Mouse (Mus musculus) kidney, adult 2 months (tissue): ENCODE measurements around the gene 6030468B19Rik.

Source experiments
- CTCF ChIP-seq: fragments of 200-500 bp; conservative IDR thresholded peaks from 2 replicates; pipeline ENCODE4 v1.5.1; 2011; ENCODE audit warnings: low read depth, mild to moderate bottlenecking, control low read depth, low read length, moderate library complexity, mixed read lengths; ENCODE audit not compliant: insufficient read depth, insufficient read length
- POLR2A ChIP-seq: fragments of 200-500 bp; IDR thresholded peaks from one replicate; pipeline ENCODE4 v1.6.1; 2011; ENCODE audit warnings: low read depth, low read length, control low read depth

DNA sequence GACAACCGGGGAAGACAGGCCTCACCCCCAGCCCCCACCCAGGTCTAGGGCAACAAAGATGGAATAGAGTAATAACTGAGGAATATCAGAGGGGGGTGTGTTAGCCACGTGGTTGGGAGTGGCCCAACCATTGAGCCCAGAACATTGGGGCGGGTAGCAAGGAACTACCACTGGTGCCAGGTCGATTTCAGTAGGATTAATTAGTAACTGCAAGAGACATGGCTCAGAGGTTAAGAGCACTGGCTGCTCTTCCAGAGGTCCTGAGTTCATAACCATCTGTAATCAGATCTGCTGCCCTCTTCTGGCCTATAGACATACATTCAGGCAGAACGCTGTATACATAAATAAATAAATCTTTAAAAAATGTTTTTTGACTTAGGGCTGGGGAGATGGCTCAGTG is 49.2 kb downstream of the 6030468B19Rik start:
- TF ChIP-seq CTCF (0 out of 2 replicates have a peak, but pooled peaks have one; percentile 12), POLR2A (no peak)
